Mouse (Mus musculus) lung, postnatal 0 days (tissue): Measurements from ENCODE around the gene Sec1.

Source experiments
- CTCF ChIP-seq: IDR thresholded peaks from 2 replicates; pipeline ENCODE4 v1.5.1; 2016; ENCODE audit warnings: antibody characterized with exemption, mild to moderate bottlenecking
- EP300 ChIP-seq: IDR thresholded peaks from 2 replicates; pipeline ENCODE4 v1.6.1; 2016; ENCODE audit warnings: antibody characterized with exemption, mild to moderate bottlenecking, control low read depth

GRCm38 (mm10) chr7:45678513-45678912, 15.7 kb downstream of the Sec1 start:
- TF ChIP-seq CTCF, result no peak
- no peak for TF ChIP-seq EP300
